In the genomic region with DNA sequence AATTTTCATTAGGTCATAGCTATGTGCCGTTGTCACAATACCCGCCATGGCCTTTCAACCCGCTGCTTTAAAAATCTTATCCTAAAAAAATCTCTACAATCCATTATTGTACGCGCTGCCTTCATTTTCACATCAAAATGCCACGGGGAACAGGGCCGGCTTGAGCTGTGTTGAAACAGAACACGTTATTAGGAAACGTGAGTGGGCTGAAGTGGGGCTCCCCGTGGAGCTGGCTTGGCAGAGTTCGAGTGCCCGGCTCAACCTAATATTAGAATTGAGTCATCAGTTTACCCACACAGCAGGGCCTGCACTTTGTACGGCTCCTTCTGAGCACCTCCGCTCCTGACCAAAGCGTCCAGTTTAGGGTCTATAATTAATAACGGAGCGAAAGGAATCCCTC, we compare ENCODE assay signal across 11 mouse cellular contexts.
DNase-seq lines count a peak whose midpoint lies in the region; ATAC-seq and TF ChIP-seq lines count a peak whose summit lies in the region.
"Had no signal": no experiment of that assay in that cellular context is flagged by ENCODE, and none has a peak within 500 bp of the region (broad histone marks: within the 10 kb centered on the region; RNA-seq: fewer than 3 reads in every experiment).

No protein-coding gene starts in this region.

- peak; percentile 3 for DNase-seq in cerebellum, adult 8-10 months
- DNase-seq in cerebellum, adult 9-10 months, result no peak
- DNase-seq in lung, postnatal 36 days, result no peak
- DNase-seq in frontal cortex, adult 2 months (ENCODE audit: extremely low spot score in 1 of 2, low spot score in 1 of 2), result no peak
- DNase-seq in urinary bladder, adult 2 months (ENCODE audit: low spot score), result no peak
- DNase-seq: B cell, adult 2 months; heart, adult 2 months; lung, postnatal 4 days had no signal

- H3K36me3 ChIP-seq in lung, embryonic 16.5 days (ENCODE audit: control insufficient read depth, insufficient read depth, low read length), result no peaks in the 10 kb centered on the region
- H3K36me3 ChIP-seq in intestine, postnatal 0 days (ENCODE audit: control insufficient read depth, insufficient read depth), result no peaks in the 10 kb centered on the region
- H3K36me3 ChIP-seq in stomach, embryonic 14.5 days (ENCODE audit: control insufficient read depth, insufficient read depth, low read length), result no peaks in the 10 kb centered on the region

- peaks cover 3% of the 10 kb centered on the region; the same call in 1 of the 2 replicates for H3K4me1 ChIP-seq in lung, embryonic 16.5 days (replicated peaks; ENCODE audit: control insufficient read depth, insufficient read depth, low read length)
- no peaks in the 10 kb centered on the region for H3K4me1 ChIP-seq in intestine, postnatal 0 days (replicated peaks; ENCODE audit: control insufficient read depth, insufficient read depth, low read length)
- no peaks in the 10 kb centered on the region for H3K4me1 ChIP-seq in stomach, embryonic 14.5 days (ENCODE audit: control insufficient read depth, insufficient read depth, low read length)

- no peak for ATAC-seq in lung, embryonic 16.5 days (ENCODE audit: low read depth)
- ATAC-seq in intestine, postnatal 0 days, result no peak
- no peak for ATAC-seq in stomach, embryonic 14.5 days (ENCODE audit: insufficient number of reproducible peaks, insufficient read depth, low FRiP score, low read depth)

- no peak overlapping the region for H3K27ac ChIP-seq in lung, embryonic 16.5 days (ENCODE audit: low read length)
- H3K27ac ChIP-seq in intestine, postnatal 0 days (ENCODE audit: low read depth, low read length), result no peak overlapping the region
- peak overlapping the region; percentile 39; the same call in 1 of the 2 replicates for H3K27ac ChIP-seq in stomach, embryonic 14.5 days (ENCODE audit: low read length)
- H3K27ac ChIP-seq: heart, adult 2 months had no signal

- H3K9ac ChIP-seq in lung, embryonic 16.5 days (ENCODE audit: low read length), result no peak overlapping the region
- no peak overlapping the region for H3K9ac ChIP-seq in intestine, postnatal 0 days (ENCODE audit: low read depth, low read length)
- H3K9ac ChIP-seq in stomach, embryonic 14.5 days (replicated peaks; ENCODE audit: low read depth, low read length), result no peak overlapping the region

- H3K9me3 ChIP-seq in lung, embryonic 16.5 days (ENCODE audit: control insufficient read depth, low read length), result no peaks in the 10 kb centered on the region
- no peaks in the 10 kb centered on the region for H3K9me3 ChIP-seq in intestine, postnatal 0 days (ENCODE audit: control insufficient read depth)
- no peaks in the 10 kb centered on the region for H3K9me3 ChIP-seq in stomach, embryonic 14.5 days (ENCODE audit: control insufficient read depth, low read depth, low read length)

- no peaks in the 10 kb centered on the region for H3K27me3 ChIP-seq in lung, embryonic 16.5 days (ENCODE audit: control insufficient read depth, insufficient read depth, low read depth, low read length)
- H3K27me3 ChIP-seq in intestine, postnatal 0 days (replicated peaks; ENCODE audit: control insufficient read depth, insufficient read depth, low read length), result no peaks in the 10 kb centered on the region
- no peaks in the 10 kb centered on the region for H3K27me3 ChIP-seq in stomach, embryonic 14.5 days (ENCODE audit: control insufficient read depth, insufficient read depth, low read length)

- peak overlapping the region; percentile 25 for H3K4me3 ChIP-seq in lung, embryonic 16.5 days (ENCODE audit: low read length)
- no peak overlapping the region for H3K4me3 ChIP-seq in intestine, postnatal 0 days (ENCODE audit: low read depth, low read length)
- H3K4me3 ChIP-seq in stomach, embryonic 14.5 days (ENCODE audit: low read depth, low read length), result peak overlapping the region; percentile 16; the same call in 1 of the 2 replicates
- H3K4me3 ChIP-seq: heart, adult 2 months had no signal

- 32% methylated on average over 17 of the region's 17 CpGs for WGBS in lung, embryonic 16.5 days
- WGBS in intestine, postnatal 0 days, result 45% methylated on average over 17 of the region's 17 CpGs
- 26% methylated on average over 17 of the region's 17 CpGs for WGBS in stomach, embryonic 14.5 days

- no peak for TF ChIP-seq CTCF in intestine, postnatal 0 days (IDR thresholded peaks at IDR 0.05; ENCODE audit: low read depth)

- peak overlapping the region; percentile 45 for H3K4me2 ChIP-seq in lung, embryonic 16.5 days (ENCODE audit: low read depth, low read length)
- peak overlapping the region; percentile 38 for H3K4me2 ChIP-seq in intestine, postnatal 0 days (replicated peaks; ENCODE audit: low read depth)
- H3K4me2 ChIP-seq in stomach, embryonic 14.5 days (replicated peaks; ENCODE audit: low read depth, low read length), result peak overlapping the region; percentile 36
